Mouse (Mus musculus): ENCODE results near the gene Atp13a4. TPM values are rescaled to one million over a fixed set of nuclear protein-coding genes. Genes with fewer than 3 reads are reported as not detected.

Atp13a4 gene
- polyA plus RNA-seq, 1 experiment from 2014 or later = 0.71 TPM

DNA sequence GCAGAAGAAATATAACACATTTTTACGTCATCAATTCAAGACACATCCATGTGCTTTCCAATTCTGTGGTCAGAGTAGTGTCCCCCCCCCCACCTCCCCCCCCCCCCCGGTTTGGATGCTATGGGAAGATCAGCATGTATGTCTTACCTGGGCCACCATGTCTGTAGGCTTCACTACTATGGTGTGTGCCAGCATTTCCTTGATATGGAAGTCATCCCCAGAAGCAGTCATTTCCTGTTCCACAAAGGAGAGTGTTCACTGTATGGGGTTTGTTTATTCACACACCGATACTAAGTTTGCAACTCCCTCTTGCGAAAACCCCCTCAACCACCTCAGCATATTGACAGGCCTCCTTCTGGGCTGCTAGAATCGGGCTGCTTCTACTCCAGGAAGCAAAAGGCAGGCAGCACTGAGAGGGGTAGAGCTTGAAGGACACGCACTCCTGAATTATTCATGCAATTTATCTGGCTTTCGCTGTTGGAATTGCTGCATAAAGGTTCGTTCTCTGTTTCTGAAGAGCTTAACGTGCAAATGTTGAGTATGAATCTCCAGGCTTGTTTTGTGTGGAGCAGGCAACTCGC is 103.2 kb downstream of the Atp13a4 start:
- Histone ChIP-seq H3K4me2 (no peak overlapping the region), H3K36me3 (ENCODE audit: insufficient read depth) (no peaks in the 10 kb centered on the region), H3K9ac (no peak overlapping the region), H3K27ac (ENCODE audit: low read depth) (no peak overlapping the region), H3K4me1 (ENCODE audit: insufficient read depth) (no peaks in the 10 kb centered on the region), H3K9me3 (ENCODE audit: low read depth, low read length) (no peaks in the 10 kb centered on the region), H3K27me3 (ENCODE audit: insufficient read depth, low read length) (no peaks in the 10 kb centered on the region), H3K4me3 (ENCODE audit: low read depth, low read length) (no peak overlapping the region)
- ATAC-seq (ENCODE audit: insufficient read depth) (no peak), DNase-seq (no peak)
- 59% methylated on average over 10 of the region's 10 CpGs for WGBS
- no peak for TF ChIP-seq CTCF (IDR thresholded peaks at IDR 0.05; ENCODE audit: low read depth)

- WGBS = 72% methylated on average over 5 of the region's 5 CpGs
These were observed 106.6 kb downstream of the Atp13a4 start for GRCm38 (mm10) chr16:29438045-29438444.

DNA sequence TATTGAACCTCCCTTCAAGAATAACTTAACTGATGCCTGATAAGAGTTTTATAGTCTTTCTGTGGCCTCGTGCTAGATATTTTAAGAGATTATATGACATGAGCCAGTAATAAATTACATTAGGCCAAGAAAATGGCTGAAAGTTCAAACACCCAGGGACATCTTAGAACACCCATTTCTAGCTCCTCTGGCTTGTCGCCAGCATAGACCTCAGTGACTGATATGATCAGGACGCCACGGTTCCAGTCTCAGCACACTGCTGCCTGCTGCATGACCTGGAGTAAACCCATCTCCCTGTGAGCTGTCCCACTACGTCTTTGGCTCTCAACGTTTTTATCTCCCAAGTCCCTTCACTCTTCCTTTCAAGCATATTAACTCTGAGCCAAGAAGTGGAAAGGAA is 108.9 kb downstream of the Atp13a4 start:
- no peaks in the 10 kb centered on the region for H3K36me3 ChIP-seq (ENCODE audit: insufficient read depth)
- TF ChIP-seq CTCF (IDR thresholded peaks at IDR 0.05; ENCODE audit: low read depth) = no peak
- 52% methylated on average over 6 of the region's 6 CpGs for WGBS

More at GRCm38 (mm10) chr16:29438045-29438444, 106.6 kb downstream of the Atp13a4 start:
- Histone ChIP-seq H3K4me2 (no peak overlapping the region), H3K9me3 (ENCODE audit: low read depth, low read length) (no peaks in the 10 kb centered on the region), H3K4me1 (ENCODE audit: insufficient read depth) (no peaks in the 10 kb centered on the region), H3K9ac (no peak overlapping the region), H3K36me3 (ENCODE audit: insufficient read depth) (no peaks in the 10 kb centered on the region), H3K27ac (ENCODE audit: low read depth) (no peak overlapping the region), H3K4me3 (ENCODE audit: low read depth, low read length) (no peak overlapping the region), H3K27me3 (ENCODE audit: insufficient read depth, low read length) (no peaks in the 10 kb centered on the region)
- DNase-seq = no peak
- ATAC-seq (ENCODE audit: insufficient read depth) = no peak
- no peak for TF ChIP-seq CTCF (IDR thresholded peaks at IDR 0.05; ENCODE audit: low read depth)

DNA sequence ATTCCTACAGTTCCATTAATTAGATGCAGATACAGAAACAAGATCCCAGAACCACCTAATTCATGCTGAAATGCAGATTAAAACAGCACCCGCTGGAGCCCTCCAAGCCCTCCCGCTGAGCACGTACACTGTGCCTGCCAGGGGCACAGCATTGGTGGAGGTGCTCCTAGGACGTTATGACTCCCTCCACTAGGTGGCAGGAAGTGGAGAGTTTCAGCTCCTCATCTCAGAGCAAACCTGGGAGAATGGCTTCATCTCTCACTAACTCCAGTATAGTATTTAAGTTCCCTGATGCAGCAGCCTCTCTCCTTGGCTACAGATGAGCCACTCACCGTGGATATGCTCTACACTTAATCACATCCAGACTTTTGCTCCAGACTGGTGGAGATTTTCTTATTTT is 110.0 kb downstream of the Atp13a4 start:
- Histone ChIP-seq H3K36me3 (ENCODE audit: insufficient read depth) (no peaks in the 10 kb centered on the region), H3K9ac (no peak overlapping the region), H3K9me3 (ENCODE audit: low read depth, low read length) (no peaks in the 10 kb centered on the region), H3K4me2 (no peak overlapping the region), H3K4me1 (ENCODE audit: insufficient read depth) (no peaks in the 10 kb centered on the region), H3K27ac (ENCODE audit: low read depth) (no peak overlapping the region), H3K4me3 (ENCODE audit: low read depth, low read length) (no peak overlapping the region), H3K27me3 (ENCODE audit: insufficient read depth, low read length) (no peaks in the 10 kb centered on the region)
- 13% methylated on average over 5 of the region's 5 CpGs for WGBS
- peak; percentile 77 for TF ChIP-seq CTCF (IDR thresholded peaks at IDR 0.05; ENCODE audit: low read depth)
- DNase-seq = peak; percentile 78
- peak; percentile 78 for ATAC-seq (ENCODE audit: insufficient read depth)

More for the DNA sequence above, 108.9 kb downstream of the Atp13a4 start:
- H3K9ac ChIP-seq = no peak overlapping the region
- no peaks in the 10 kb centered on the region for H3K4me1 ChIP-seq (ENCODE audit: insufficient read depth)
- no peaks in the 10 kb centered on the region for H3K27me3 ChIP-seq (ENCODE audit: insufficient read depth, low read length)
- no peak overlapping the region for H3K4me2 ChIP-seq
- ATAC-seq (ENCODE audit: insufficient read depth) (no peak), DNase-seq (peak; percentile 6)
- H3K27ac ChIP-seq (ENCODE audit: low read depth) = no peak overlapping the region
- no peak overlapping the region for H3K4me3 ChIP-seq (ENCODE audit: low read depth, low read length)
- H3K9me3 ChIP-seq (ENCODE audit: low read depth, low read length) = no peaks in the 10 kb centered on the region

GRCm38 (mm10) chr16:29414822-29415221 is 129.8 kb downstream of the Atp13a4 start:
- Histone ChIP-seq H3K4me2 (no peak overlapping the region), H3K9ac (no peak overlapping the region), H3K27me3 (ENCODE audit: insufficient read depth, low read length) (no peaks in the 10 kb centered on the region), H3K4me1 (ENCODE audit: insufficient read depth) (no peaks in the 10 kb centered on the region), H3K36me3 (ENCODE audit: insufficient read depth) (no peaks in the 10 kb centered on the region), H3K27ac (ENCODE audit: low read depth) (no peak overlapping the region), H3K4me3 (ENCODE audit: low read depth, low read length) (no peak overlapping the region), H3K9me3 (ENCODE audit: low read depth, low read length) (no peaks in the 10 kb centered on the region)
- WGBS = 67% methylated on average over 6 of the region's 6 CpGs
- TF ChIP-seq CTCF (IDR thresholded peaks at IDR 0.05; ENCODE audit: low read depth) = no peak
- no peak for DNase-seq
- ATAC-seq (ENCODE audit: insufficient read depth) = no peak

- H3K9ac ChIP-seq = no peak overlapping the region
- no peaks in the 10 kb centered on the region for H3K27me3 ChIP-seq (ENCODE audit: insufficient read depth, low read length)
- no peak for TF ChIP-seq CTCF (IDR thresholded peaks at IDR 0.05; ENCODE audit: low read depth)
- H3K4me1 ChIP-seq (ENCODE audit: insufficient read depth) = no peaks in the 10 kb centered on the region
- no peak for DNase-seq
- no peaks in the 10 kb centered on the region for H3K36me3 ChIP-seq (ENCODE audit: insufficient read depth)
- no peak overlapping the region for H3K27ac ChIP-seq (ENCODE audit: low read depth)
- ATAC-seq (ENCODE audit: insufficient read depth) = no peak
- H3K9me3 ChIP-seq (ENCODE audit: low read depth, low read length) = no peaks in the 10 kb centered on the region
- H3K4me3 ChIP-seq (ENCODE audit: low read depth, low read length) = no peak overlapping the region
- H3K4me2 ChIP-seq = no peak overlapping the region
- WGBS = 86% methylated on average over 10 of the region's 10 CpGs
These were observed 137.3 kb downstream of the Atp13a4 start for GRCm38 (mm10) chr16:29407319-29407718.

DNA sequence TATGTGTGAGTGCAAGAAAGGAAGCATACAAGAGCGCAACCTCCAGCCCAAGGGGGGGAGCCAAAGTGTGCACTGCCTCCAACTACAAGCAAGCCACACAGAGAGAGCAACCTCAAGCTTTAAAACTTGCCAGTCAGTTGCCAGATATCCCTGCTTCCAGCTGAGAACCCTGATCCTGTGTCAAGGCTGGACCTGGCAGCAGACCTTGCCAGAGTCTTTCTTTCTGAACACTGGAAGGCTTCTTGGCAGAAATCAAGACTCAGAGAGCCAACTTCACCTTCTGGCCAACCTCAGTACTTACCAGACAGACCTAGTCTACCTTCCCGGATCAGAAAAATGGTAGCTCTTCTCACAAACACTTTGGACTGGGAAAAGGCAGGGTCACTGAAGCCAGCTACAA is 145.6 kb downstream of the Atp13a4 start:
- Histone ChIP-seq H3K4me2 (no peak overlapping the region), H3K9ac (no peak overlapping the region), H3K9me3 (ENCODE audit: low read depth, low read length) (no peaks in the 10 kb centered on the region), H3K27me3 (ENCODE audit: insufficient read depth, low read length) (no peaks in the 10 kb centered on the region), H3K4me3 (ENCODE audit: low read depth, low read length) (no peak overlapping the region), H3K36me3 (ENCODE audit: insufficient read depth) (no peaks in the 10 kb centered on the region), H3K27ac (ENCODE audit: low read depth) (no peak overlapping the region), H3K4me1 (ENCODE audit: insufficient read depth) (no peaks in the 10 kb centered on the region)
- ATAC-seq (ENCODE audit: insufficient read depth) (no peak), DNase-seq (no peak)
- 76% methylated on average over 2 of the region's 2 CpGs for WGBS
- TF ChIP-seq CTCF (IDR thresholded peaks at IDR 0.05; ENCODE audit: low read depth) = no peak
